Mouse (Mus musculus) C2C12 (cell line): Measurements from ENCODE around the gene Pigw.

Source experiments
- CTCF ChIP-seq: IDR thresholded peaks from one replicate; pipeline ENCODE4 v1.5.1; 2011; ENCODE audit not compliant: control insufficient read depth, insufficient read depth, insufficient read length
- MAX ChIP-seq: IDR thresholded peaks from one replicate; pipeline ENCODE4 v1.6.1; 2011; ENCODE audit warnings: mild to moderate bottlenecking, control low read depth
- MYOG ChIP-seq: IDR thresholded peaks from one replicate; pipeline ENCODE4 v1.6.1; 2011; ENCODE audit not compliant: control insufficient read depth, insufficient read length; ENCODE audit errors: extremely low read depth
- USF1 ChIP-seq: IDR thresholded peaks from one replicate; pipeline ENCODE4 v1.6.1; 2011; ENCODE audit warnings: low read depth, mild to moderate bottlenecking, control low read depth, moderate library complexity

DNA sequence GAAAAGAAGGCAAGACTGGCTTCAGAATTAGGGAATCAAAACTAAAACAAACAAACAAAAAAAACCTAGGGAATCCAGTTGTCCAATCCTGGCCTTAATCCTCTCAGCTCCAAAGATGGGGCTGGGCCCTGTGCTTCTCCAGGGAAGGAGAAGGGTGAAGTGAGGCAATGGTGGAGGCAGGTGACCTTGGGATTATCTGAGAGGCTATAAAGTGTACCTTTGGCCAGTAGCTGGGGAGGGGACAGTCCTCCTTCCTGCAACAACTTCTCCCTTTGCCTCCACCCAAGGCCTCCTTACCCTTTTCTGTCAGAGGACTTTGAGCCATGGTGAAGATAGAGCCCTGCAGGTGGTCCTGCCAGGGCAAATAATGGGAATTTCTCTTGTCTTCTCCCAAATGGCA lies 52.6 kb downstream of the Pigw start:
- TF ChIP-seq USF1 (no peak), CTCF (no peak), MAX (no peak), MYOG (no peak)
